Mouse (Mus musculus) brain, adult 2 months (tissue): Measurements from ENCODE around the gene Habp4.

ENCODE experiments used
- DNase-seq: peaks from one replicate; pipeline ENCODE4 v3.0.0; 2011; ENCODE audit warnings: low read depth, low spot score

Habp4 gene

GRCm38 (mm10) chr13:64161548-64161915, at the start of gene Habp4:
Gene Habp4, plus strand, starts transcription at chr13:64161824.
- peak; percentile 99 for DNase-seq

- no peak for DNase-seq
Observed at GRCm38 (mm10) chr13:64117442-64117841, 44.2 kb upstream of the Habp4 start.

GRCm38 (mm10) chr13:64120760-64121159, 40.9 kb upstream of the Habp4 start:
- DNase-seq = no peak

GRCm38 (mm10) chr13:64123491-64124188, 38.0 kb upstream of the Habp4 start:
- no peak for DNase-seq

- DNase-seq = no peak
Observed at GRCm38 (mm10) chr13:64124886-64125285, 36.7 kb upstream of the Habp4 start.

GRCm38 (mm10) chr13:64126316-64126715, 35.3 kb upstream of the Habp4 start:
- DNase-seq = no peak

GRCm38 (mm10) chr13:64128858-64129615, 32.6 kb upstream of the Habp4 start, which contains the start of gene Slc35d2:
Gene Slc35d2, minus strand, starts transcription at chr13:64129368.
- DNase-seq = no peak

GRCm38 (mm10) chr13:64129616-64130375, 31.8 kb upstream of the Habp4 start:
- peak; percentile 55 for DNase-seq

- DNase-seq = no peak
Observed at GRCm38 (mm10) chr13:64150121-64150520, 11.5 kb upstream of the Habp4 start.

GRCm38 (mm10) chr13:64152241-64152669, 9.4 kb upstream of the Habp4 start:
- peak; percentile 86 for DNase-seq

- peak; percentile 28 for DNase-seq
Observed at GRCm38 (mm10) chr13:64152671-64153082, 8.9 kb upstream of the Habp4 start.

GRCm38 (mm10) chr13:64153083-64153682, 8.4 kb upstream of the Habp4 start, which contains the start of gene Zfp367:
Gene Zfp367, minus strand, starts transcription at chr13:64153202.
- DNase-seq = peak; percentile 97

GRCm38 (mm10) chr13:64153751-64154267, 7.8 kb upstream of the Habp4 start:
- DNase-seq = peak; percentile 37

GRCm38 (mm10) chr13:64154651-64155050, 7.0 kb upstream of the Habp4 start:
- no peak for DNase-seq

- peak; percentile 44 for DNase-seq
Observed at GRCm38 (mm10) chr13:64155171-64155571, 6.5 kb upstream of the Habp4 start.

GRCm38 (mm10) chr13:64156966-64157365, 4.7 kb upstream of the Habp4 start:
- DNase-seq = no peak

GRCm38 (mm10) chr13:64161916-64162611, 440 bp downstream of the Habp4 start:
- DNase-seq = peak; percentile 42

GRCm38 (mm10) chr13:64162626-64163025, 1.0 kb downstream of the Habp4 start:
- DNase-seq = peak; percentile 52

- peak; percentile 61 for DNase-seq
Observed at GRCm38 (mm10) chr13:64163147-64163715, 1.6 kb downstream of the Habp4 start.

GRCm38 (mm10) chr13:64169746-64170145, 8.1 kb downstream of the Habp4 start:
- DNase-seq = no peak
